Mouse (Mus musculus) embryonic fibroblast, embryonic 13.5 days (primary cell): ENCODE results near the gene Ankrd39.

Source experiments
- CTCF ChIP-seq: IDR thresholded peaks from 2 replicates; pipeline ENCODE4 v1.5.1; 2011; ENCODE audit warnings: mild to moderate bottlenecking, control low read depth, low read length, moderate library complexity, borderline replicate concordance; ENCODE audit not compliant: insufficient read depth
- POLR2A ChIP-seq: IDR thresholded peaks from 2 replicates; pipeline ENCODE4 v1.6.1; 2011; ENCODE audit warnings: low read depth, mild to moderate bottlenecking, control low read depth, low read length, moderate library complexity

DNA sequence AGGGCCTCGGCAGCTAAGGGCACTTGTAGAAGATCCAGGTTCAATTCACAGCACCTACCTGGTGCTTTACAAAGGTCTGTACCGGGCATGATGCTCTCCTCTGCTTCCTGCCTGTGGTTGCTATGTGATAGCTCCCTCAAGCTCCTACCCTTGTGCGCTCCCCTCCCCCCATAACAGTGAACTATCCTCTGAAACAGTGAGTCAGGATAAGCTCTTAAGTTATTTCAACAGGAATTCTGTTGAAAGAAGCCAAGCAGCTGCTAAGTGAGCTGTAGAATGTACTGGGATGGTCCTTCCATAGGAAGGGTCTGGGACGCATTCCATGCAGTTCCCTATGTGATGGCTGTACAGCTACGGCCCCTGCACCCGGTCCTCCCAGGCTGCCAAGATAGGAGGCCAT, 13.7 kb downstream of the Ankrd39 start:
- TF ChIP-seq POLR2A (no peak), CTCF (no peak)
